Mouse (Mus musculus): ENCODE results near the gene Ctnnbip1. TPM values are rescaled to one million over a fixed set of nuclear protein-coding genes. Genes with fewer than 3 reads are reported as not detected.

Ctnnbip1 gene
- polyA plus RNA-seq, 1 experiment from 2014 or later: 41.2 TPM

DNA sequence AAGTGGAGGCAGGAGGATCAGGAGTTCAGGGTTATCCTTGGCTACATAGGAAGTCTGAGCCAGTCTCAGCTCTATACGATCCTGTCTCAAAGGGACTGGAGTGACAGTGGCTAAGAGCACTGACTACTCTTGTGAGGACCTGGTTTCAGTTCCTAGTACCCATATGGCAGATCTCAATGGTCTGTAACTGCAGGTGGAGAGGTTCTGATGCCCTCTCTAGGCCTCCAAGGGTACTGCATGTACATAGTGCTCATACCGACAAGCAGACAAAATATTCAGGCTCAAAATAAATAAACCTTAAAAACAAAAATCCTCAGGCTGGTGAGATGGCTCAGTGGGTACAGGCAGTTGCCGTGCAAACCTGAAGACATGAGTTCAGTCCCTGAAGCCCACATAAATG lies 26.9 kb upstream of the Ctnnbip1 start:
- no peak overlapping the region for H3K9ac ChIP-seq (ENCODE audit: low read depth, low read length)
- 99% methylated on average over 3 of the region's 3 CpGs for WGBS
- no peak for ATAC-seq
- no peak overlapping the region for H3K4me2 ChIP-seq (ENCODE audit: low read depth, low read length)
- no peak overlapping the region for H3K27ac ChIP-seq (ENCODE audit: low read length)
- H3K9me3 ChIP-seq (ENCODE audit: control insufficient read depth, low read length): no peaks in the 10 kb centered on the region
- 0 out of 2 replicates have a peak, but pooled peaks cover 4% of the 10 kb centered on the region for H3K4me1 ChIP-seq (ENCODE audit: control insufficient read depth, insufficient read depth, low read length)
- H3K4me3 ChIP-seq (ENCODE audit: low read length): no peak overlapping the region
- no peaks in the 10 kb centered on the region for H3K27me3 ChIP-seq (replicated peaks; ENCODE audit: control insufficient read depth, insufficient read depth, low read length)
- peaks cover 8% of the 10 kb centered on the region; the same call in 1 of the 2 replicates for H3K36me3 ChIP-seq (ENCODE audit: control insufficient read depth, insufficient read depth, low read length)

DNA sequence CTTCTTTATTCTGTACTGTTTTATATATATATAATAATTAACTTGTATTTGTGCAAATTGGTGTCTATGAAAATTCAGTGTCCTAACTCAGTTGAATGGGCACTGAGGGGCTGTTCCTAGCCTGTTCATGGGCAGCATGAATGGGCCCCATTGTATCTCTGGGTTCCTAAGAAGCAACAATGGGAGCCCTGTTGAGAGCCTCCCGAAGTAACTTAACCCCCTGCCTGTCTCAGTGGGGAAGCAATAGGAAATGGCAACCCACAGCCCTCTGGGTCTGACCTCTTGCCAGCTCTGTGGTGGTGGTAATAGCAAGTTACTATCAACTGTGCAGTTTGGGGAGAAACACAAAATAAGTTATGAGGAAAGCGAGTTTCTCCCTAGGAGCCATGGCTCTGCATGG lies 21.4 kb upstream of the Ctnnbip1 start:
- WGBS: 84% methylated on average over 2 of the region's 2 CpGs
- ATAC-seq: no peak
- no peaks in the 10 kb centered on the region for H3K27me3 ChIP-seq (replicated peaks; ENCODE audit: control insufficient read depth, insufficient read depth, low read length)

GRCm38 (mm10) chr4:149498901-149499300 lies 19.1 kb upstream of the Ctnnbip1 start:
- Histone ChIP-seq H3K9me3 (ENCODE audit: control insufficient read depth, low read length) (no peaks in the 10 kb centered on the region), H3K9ac (ENCODE audit: low read depth, low read length) (no peak overlapping the region), H3K4me3 (ENCODE audit: low read length) (no peak overlapping the region), H3K27ac (ENCODE audit: low read length) (no peak overlapping the region), H3K4me2 (ENCODE audit: low read depth, low read length) (no peak overlapping the region), H3K4me1 (ENCODE audit: control insufficient read depth, insufficient read depth, low read length) (no peaks in the 10 kb centered on the region), H3K36me3 (ENCODE audit: control insufficient read depth, insufficient read depth, low read length) (peaks cover 5% of the 10 kb centered on the region; the same call in 1 of the 2 replicates), H3K27me3 (replicated peaks; ENCODE audit: control insufficient read depth, insufficient read depth, low read length) (no peaks in the 10 kb centered on the region)
- WGBS: 74% methylated on average over 8 of the region's 8 CpGs
- no peak for ATAC-seq

More for the DNA sequence above, 21.4 kb upstream of the Ctnnbip1 start:
- Histone ChIP-seq H3K27ac (ENCODE audit: low read length) (no peak overlapping the region), H3K4me1 (ENCODE audit: control insufficient read depth, insufficient read depth, low read length) (no peaks in the 10 kb centered on the region), H3K36me3 (ENCODE audit: control insufficient read depth, insufficient read depth, low read length) (peaks cover 8% of the 10 kb centered on the region; the same call in 1 of the 2 replicates), H3K9me3 (ENCODE audit: control insufficient read depth, low read length) (no peaks in the 10 kb centered on the region), H3K4me3 (ENCODE audit: low read length) (no peak overlapping the region), H3K4me2 (ENCODE audit: low read depth, low read length) (no peak overlapping the region), H3K9ac (ENCODE audit: low read depth, low read length) (no peak overlapping the region)

GRCm38 (mm10) chr4:149499790-149500189 lies 18.2 kb upstream of the Ctnnbip1 start:
- no peaks in the 10 kb centered on the region for H3K27me3 ChIP-seq (replicated peaks; ENCODE audit: control insufficient read depth, insufficient read depth, low read length)
- no peaks in the 10 kb centered on the region for H3K4me1 ChIP-seq (ENCODE audit: control insufficient read depth, insufficient read depth, low read length)
- no peak for ATAC-seq
- H3K4me3 ChIP-seq (ENCODE audit: low read length): no peak overlapping the region
- H3K9ac ChIP-seq (ENCODE audit: low read depth, low read length): no peak overlapping the region
- 84% methylated on average over 5 of the region's 5 CpGs for WGBS
- H3K4me2 ChIP-seq (ENCODE audit: low read depth, low read length): no peak overlapping the region
- H3K9me3 ChIP-seq (ENCODE audit: control insufficient read depth, low read length): no peaks in the 10 kb centered on the region
- peaks cover 5% of the 10 kb centered on the region; the same call in 1 of the 2 replicates for H3K36me3 ChIP-seq (ENCODE audit: control insufficient read depth, insufficient read depth, low read length)
- no peak overlapping the region for H3K27ac ChIP-seq (ENCODE audit: low read length)

- Histone ChIP-seq H3K36me3 (ENCODE audit: control insufficient read depth, insufficient read depth, low read length) (no peaks in the 10 kb centered on the region), H3K4me1 (ENCODE audit: control insufficient read depth, insufficient read depth, low read length) (no peaks in the 10 kb centered on the region), H3K27me3 (replicated peaks; ENCODE audit: control insufficient read depth, insufficient read depth, low read length) (no peaks in the 10 kb centered on the region), H3K9me3 (ENCODE audit: control insufficient read depth, low read length) (no peaks in the 10 kb centered on the region), H3K27ac (ENCODE audit: low read length) (no peak overlapping the region), H3K4me3 (ENCODE audit: low read length) (no peak overlapping the region), H3K9ac (ENCODE audit: low read depth, low read length) (no peak overlapping the region), H3K4me2 (ENCODE audit: low read depth, low read length) (no peak overlapping the region)
- ATAC-seq: no peak
- WGBS: 83% methylated on average over 5 of the region's 5 CpGs
Observed at GRCm38 (mm10) chr4:149504363-149504762, 13.7 kb upstream of the Ctnnbip1 start.

DNA sequence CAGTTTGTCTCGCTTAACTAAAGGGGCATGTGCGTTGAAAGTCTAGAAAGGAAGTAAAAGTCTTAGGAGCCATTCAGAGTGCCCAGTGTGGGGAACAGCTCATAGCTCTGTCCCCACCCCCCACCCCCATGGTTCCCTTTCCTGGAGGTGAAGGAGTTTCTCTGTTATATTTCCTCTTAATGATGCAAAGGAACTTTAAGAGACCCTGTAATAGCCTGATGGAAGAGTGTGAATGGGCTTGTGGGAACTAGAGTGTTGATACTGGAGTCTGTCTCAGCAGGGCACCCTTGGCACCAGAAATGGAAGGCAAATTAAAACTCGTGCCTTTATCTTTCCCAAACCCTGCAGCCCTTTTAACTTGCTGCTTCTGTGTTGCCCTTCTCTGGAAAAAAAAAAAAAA lies 13.2 kb upstream of the Ctnnbip1 start:
- no peak overlapping the region for H3K4me3 ChIP-seq (ENCODE audit: low read length)
- no peak overlapping the region for H3K9ac ChIP-seq (ENCODE audit: low read depth, low read length)
- H3K4me2 ChIP-seq (ENCODE audit: low read depth, low read length): no peak overlapping the region
- WGBS: 49% methylated on average over 3 of the region's 3 CpGs
- H3K4me1 ChIP-seq (ENCODE audit: control insufficient read depth, insufficient read depth, low read length): no peaks in the 10 kb centered on the region
- H3K36me3 ChIP-seq (ENCODE audit: control insufficient read depth, insufficient read depth, low read length): no peaks in the 10 kb centered on the region
- no peak overlapping the region for H3K27ac ChIP-seq (ENCODE audit: low read length)
- no peak for ATAC-seq
- H3K9me3 ChIP-seq (ENCODE audit: control insufficient read depth, low read length): no peaks in the 10 kb centered on the region
- no peaks in the 10 kb centered on the region for H3K27me3 ChIP-seq (replicated peaks; ENCODE audit: control insufficient read depth, insufficient read depth, low read length)

DNA sequence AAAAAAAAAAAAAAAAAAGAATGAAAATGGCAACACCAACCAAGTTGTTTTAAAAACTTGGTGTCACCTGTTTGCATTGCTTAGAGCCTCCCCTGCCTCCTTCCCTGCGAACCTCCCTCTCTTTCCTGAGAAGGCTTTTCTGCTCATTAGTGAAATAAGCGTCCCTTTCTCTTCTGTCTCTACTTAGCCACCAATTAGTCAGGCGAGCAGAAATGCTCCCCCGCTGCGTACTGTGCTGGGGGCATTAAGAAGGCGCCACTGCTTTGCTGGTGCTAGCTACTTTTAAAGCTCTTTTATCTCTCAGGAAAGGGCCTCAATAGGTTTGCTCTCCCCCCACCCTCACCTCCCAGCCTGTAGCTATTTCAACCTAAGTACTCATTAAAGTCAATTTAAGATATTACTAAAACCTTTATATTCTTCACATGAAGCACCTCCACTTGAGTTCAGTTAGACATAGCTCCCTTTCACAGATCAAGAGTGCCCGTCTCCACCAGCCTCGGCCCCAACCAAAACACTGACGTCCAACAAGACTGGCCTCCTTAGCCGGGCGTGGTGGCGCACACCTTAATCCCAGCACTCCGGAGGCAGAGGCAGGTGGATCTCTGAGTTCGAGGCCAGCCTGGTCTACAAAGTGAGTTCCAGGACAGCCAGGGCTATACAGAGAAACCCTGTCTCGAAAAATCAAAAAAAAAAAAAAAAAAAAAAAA lies 12.6 kb upstream of the Ctnnbip1 start:
- Histone ChIP-seq H3K9me3 (ENCODE audit: control insufficient read depth, low read length) (no peaks in the 10 kb centered on the region), H3K27me3 (replicated peaks; ENCODE audit: control insufficient read depth, insufficient read depth, low read length) (no peaks in the 10 kb centered on the region), H3K9ac (ENCODE audit: low read depth, low read length) (no peak overlapping the region), H3K4me1 (ENCODE audit: control insufficient read depth, insufficient read depth, low read length) (no peaks in the 10 kb centered on the region), H3K36me3 (ENCODE audit: control insufficient read depth, insufficient read depth, low read length) (no peaks in the 10 kb centered on the region), H3K27ac (ENCODE audit: low read length) (no peak overlapping the region), H3K4me2 (ENCODE audit: low read depth, low read length) (no peak overlapping the region), H3K4me3 (ENCODE audit: low read length) (no peak overlapping the region)
- WGBS: 72% methylated on average over 14 of the region's 15 CpGs
- no peak for ATAC-seq

DNA sequence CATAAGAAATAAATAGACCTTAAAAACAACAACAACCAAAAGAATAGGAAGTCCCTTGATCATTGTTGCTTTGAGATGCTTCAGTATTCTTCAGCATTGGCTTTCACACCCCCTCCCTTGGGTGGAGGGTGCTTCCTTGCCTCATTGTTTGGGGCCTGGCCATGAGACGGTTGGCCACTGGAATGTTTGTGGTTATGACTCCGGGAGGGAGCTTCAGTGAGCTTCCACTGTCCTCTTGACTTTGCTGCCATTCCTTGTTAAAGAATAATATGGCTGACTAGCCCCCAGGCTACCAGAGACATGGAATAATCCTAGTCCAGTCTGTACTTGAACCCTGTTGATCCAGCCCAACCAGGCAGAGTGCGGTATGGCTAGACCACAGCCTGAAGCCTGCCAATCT lies 11.1 kb upstream of the Ctnnbip1 start:
- Histone ChIP-seq H3K27ac (ENCODE audit: low read length) (no peak overlapping the region), H3K4me1 (ENCODE audit: control insufficient read depth, insufficient read depth, low read length) (no peaks in the 10 kb centered on the region), H3K27me3 (replicated peaks; ENCODE audit: control insufficient read depth, insufficient read depth, low read length) (no peaks in the 10 kb centered on the region), H3K4me3 (ENCODE audit: low read length) (no peak overlapping the region), H3K9me3 (ENCODE audit: control insufficient read depth, low read length) (no peaks in the 10 kb centered on the region), H3K36me3 (ENCODE audit: control insufficient read depth, insufficient read depth, low read length) (no peaks in the 10 kb centered on the region), H3K9ac (ENCODE audit: low read depth, low read length) (no peak overlapping the region), H3K4me2 (ENCODE audit: low read depth, low read length) (no peak overlapping the region)
- WGBS: 77% methylated on average over 3 of the region's 3 CpGs
- ATAC-seq: no peak

DNA sequence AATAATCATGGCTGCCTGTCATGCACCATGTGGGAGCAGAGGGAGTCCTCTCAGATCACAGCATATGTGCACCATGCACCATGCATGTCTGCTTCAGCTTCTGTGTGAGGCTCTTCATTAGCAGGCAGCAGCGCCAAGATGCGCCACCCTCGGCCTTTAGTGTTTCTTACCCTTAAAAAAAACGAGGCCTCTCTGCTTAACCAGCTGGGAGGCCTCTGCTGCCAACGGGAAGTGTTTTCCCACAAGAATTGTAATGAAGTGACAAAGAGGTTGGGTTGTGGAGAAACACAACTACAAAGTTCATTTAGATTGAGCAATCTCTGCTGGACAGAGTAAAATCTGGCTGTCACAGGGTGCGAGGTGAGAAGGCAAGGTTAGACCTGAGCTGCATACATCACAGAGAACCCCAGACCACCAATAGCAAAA lies 6.8 kb upstream of the Ctnnbip1 start:
- no peak overlapping the region for H3K27ac ChIP-seq (ENCODE audit: low read length)
- H3K4me3 ChIP-seq (ENCODE audit: low read length): no peak overlapping the region
- H3K4me1 ChIP-seq (ENCODE audit: control insufficient read depth, insufficient read depth, low read length): no peaks in the 10 kb centered on the region
- H3K27me3 ChIP-seq (replicated peaks; ENCODE audit: control insufficient read depth, insufficient read depth, low read length): no peaks in the 10 kb centered on the region
- no peaks in the 10 kb centered on the region for H3K9me3 ChIP-seq (ENCODE audit: control insufficient read depth, low read length)
- no peak for ATAC-seq
- no peak overlapping the region for H3K9ac ChIP-seq (ENCODE audit: low read depth, low read length)
- no peak overlapping the region for H3K4me2 ChIP-seq (ENCODE audit: low read depth, low read length)
- no peaks in the 10 kb centered on the region for H3K36me3 ChIP-seq (ENCODE audit: control insufficient read depth, insufficient read depth, low read length)
- WGBS: 57% methylated on average over 6 of the region's 6 CpGs

DNA sequence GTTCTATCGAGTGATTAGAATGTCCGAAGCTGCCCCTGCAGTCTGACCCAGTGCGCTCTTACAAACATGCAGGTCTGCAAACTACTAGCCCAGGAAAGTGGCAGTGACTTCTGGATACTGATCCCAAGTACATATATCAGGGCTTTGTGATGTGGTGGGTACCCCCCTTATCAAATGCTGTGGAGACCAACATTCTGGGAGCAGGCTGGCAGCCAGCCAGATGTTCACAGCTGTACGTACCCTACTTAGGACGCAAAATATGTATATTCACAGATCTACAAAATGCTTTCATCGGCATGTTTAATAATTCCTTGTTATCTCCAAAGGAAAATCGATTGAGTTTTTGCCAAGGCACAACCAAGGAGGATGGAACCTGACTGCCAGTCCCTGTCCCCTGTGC lies 6.0 kb upstream of the Ctnnbip1 start:
- Histone ChIP-seq H3K4me2 (ENCODE audit: low read depth, low read length) (no peak overlapping the region), H3K36me3 (ENCODE audit: control insufficient read depth, insufficient read depth, low read length) (no peaks in the 10 kb centered on the region), H3K9ac (ENCODE audit: low read depth, low read length) (no peak overlapping the region), H3K9me3 (ENCODE audit: control insufficient read depth, low read length) (no peaks in the 10 kb centered on the region), H3K4me1 (ENCODE audit: control insufficient read depth, insufficient read depth, low read length) (no peaks in the 10 kb centered on the region), H3K27ac (ENCODE audit: low read length) (no peak overlapping the region), H3K27me3 (replicated peaks; ENCODE audit: control insufficient read depth, insufficient read depth, low read length) (no peaks in the 10 kb centered on the region), H3K4me3 (ENCODE audit: low read length) (no peak overlapping the region)
- WGBS: 75% methylated on average over 7 of the region's 7 CpGs
- no peak for ATAC-seq

Measured in intestine, embryonic 16.5 days (tissue).